Mouse (Mus musculus) limb, embryonic 11.5 days (tissue): ENCODE data around the gene Klrb1a. TPM values are rescaled to one million over a fixed set of nuclear protein-coding genes. Genes with fewer than 3 reads are reported as not detected.
A peak's percentile ranks its signal among the peaks of the same experiment; 100 is the strongest.

Source experiments
- ATAC-seq: fragments of 200-750 bp; cut with Nextera tagmentation; 2 replicates; pipeline ENCODE4 v1.8.0; 2017; ENCODE audit warnings: low read depth; ENCODE audit not compliant: insufficient number of reproducible peaks, low FRiP score, low TSS enrichment
- DNase-seq: peaks from one replicate; pipeline ENCODE4 v3.0.0-alpha.2; 2015; ENCODE audit warnings: low spot score
- H3K27ac ChIP-seq: fragments of 300-500 bp; sonication (generic); replicated peaks from 2 replicates; pipeline ENCODE4 v1.5.1; 2014; ENCODE audit warnings: low read depth, mild to moderate bottlenecking, low read length
- H3K27me3 ChIP-seq: fragments of 300-500 bp; sonication (generic); 2 replicates; pipeline ENCODE4 v1.6.1; 2014; ENCODE audit warnings: mild to moderate bottlenecking, low read length, mixed read lengths; ENCODE audit not compliant: control insufficient read depth, insufficient read depth
- H3K36me3 ChIP-seq: fragments of 300-500 bp; sonication (generic); 2 replicates; pipeline ENCODE4 v1.6.1; 2014; ENCODE audit warnings: mild to moderate bottlenecking, low read length, moderate library complexity, mixed read lengths; ENCODE audit not compliant: control insufficient read depth, insufficient read depth
- H3K4me1 ChIP-seq: fragments of 300-500 bp; sonication (generic); 2 replicates; pipeline ENCODE4 v1.6.1; 2014; ENCODE audit warnings: low read length, mixed read lengths; ENCODE audit not compliant: control insufficient read depth, insufficient read depth
- H3K4me2 ChIP-seq: fragments of 300-500 bp; sonication (generic); 2 replicates; pipeline ENCODE4 v1.6.1; 2014; ENCODE audit warnings: low read depth, mild to moderate bottlenecking, moderate library complexity; ENCODE audit not compliant: severe bottlenecking
- H3K4me3 ChIP-seq: fragments of 300-500 bp; sonication (generic); 2 replicates; pipeline ENCODE4 v1.5.1; 2014; ENCODE audit warnings: low read depth, low read length
- H3K9ac ChIP-seq: fragments of 300-500 bp; sonication (generic); 2 replicates; pipeline ENCODE4 v1.6.1; 2014; ENCODE audit warnings: mild to moderate bottlenecking, low read length
- H3K9me3 ChIP-seq: fragments of 300-500 bp; sonication (generic); 2 replicates; pipeline ENCODE4 v1.6.1; 2016; ENCODE audit warnings: low read length; ENCODE audit not compliant: control insufficient read depth
- WGBS: fragments of 180-500 bp; shearing (Covaris S2); extraction: QIAGEN DNeasy Blood & Tissue Kit; methylation state at CpG from one replicate; pipeline ENCODE4 v1.1.7; 2014; 5-methylcytosine and 5-hydroxymethylcytosine counted together
- polyA plus RNA-seq: library from polyadenylated mRNA; unstranded; fragments of >200 nt; fragmentation: Nextera tagmentation; extraction: Ambion mirVana; gene quantifications from 2 replicates; pipeline ENCODE4 v1.2.1, GENCODE M21; 2014

Klrb1a gene
- polyA plus RNA-seq, 1 experiment from 2014 or later, result not detected

DNA sequence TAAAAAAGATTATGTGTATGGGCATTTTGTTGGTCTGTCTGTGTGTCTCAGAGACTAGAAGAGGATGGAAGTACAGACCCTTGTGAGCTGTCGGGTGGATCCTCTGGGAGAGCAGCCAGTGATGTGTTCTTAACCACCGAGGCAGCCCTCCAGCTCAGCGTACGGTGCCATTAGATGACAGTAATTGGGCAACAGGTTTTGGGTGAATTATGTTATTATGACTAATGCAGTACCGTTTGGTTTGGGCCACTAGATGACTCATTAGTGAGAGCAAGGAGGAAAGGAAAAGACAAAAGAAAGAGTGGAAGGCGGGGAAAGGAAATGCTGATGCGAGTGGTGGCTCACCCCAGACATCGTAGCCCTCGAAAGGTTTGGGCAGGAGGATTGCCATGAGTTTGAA lies 28.7 kb downstream of the Klrb1a start:
- DNase-seq (no peak), ATAC-seq (no peak)
- Histone ChIP-seq H3K9me3 (no peaks in the 10 kb centered on the region), H3K4me1 (0 out of 2 replicates have a peak, but pooled peaks cover 4% of the 10 kb centered on the region), H3K27me3 (no peaks in the 10 kb centered on the region), H3K4me3 (no peak overlapping the region), H3K27ac (no peak overlapping the region), H3K9ac (no peak overlapping the region), H3K4me2 (no peak overlapping the region), H3K36me3 (no peaks in the 10 kb centered on the region)
- 87% methylated on average over 9 of the region's 9 CpGs for WGBS

DNA sequence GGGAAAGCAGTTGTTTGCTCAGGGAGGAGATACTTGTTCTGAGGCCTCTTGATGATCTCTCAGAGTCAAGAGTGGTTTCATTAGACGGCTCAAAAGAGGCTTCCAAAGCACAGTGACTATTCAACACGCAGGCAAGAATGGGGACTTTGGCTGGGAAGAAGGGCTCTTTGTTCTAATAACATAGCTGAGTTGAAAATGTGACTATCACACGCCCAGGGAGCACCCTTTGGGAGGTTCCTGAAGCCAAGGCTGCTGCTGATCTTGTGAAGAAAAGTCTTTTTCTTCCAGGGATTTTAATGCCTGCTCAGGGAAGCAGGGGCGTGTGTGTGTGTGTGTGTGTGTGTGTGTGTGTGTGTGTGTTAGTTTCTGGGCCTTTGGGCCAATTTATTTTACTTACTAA lies 33.9 kb downstream of the Klrb1a start:
- H3K9ac ChIP-seq, result no peak overlapping the region

DNA sequence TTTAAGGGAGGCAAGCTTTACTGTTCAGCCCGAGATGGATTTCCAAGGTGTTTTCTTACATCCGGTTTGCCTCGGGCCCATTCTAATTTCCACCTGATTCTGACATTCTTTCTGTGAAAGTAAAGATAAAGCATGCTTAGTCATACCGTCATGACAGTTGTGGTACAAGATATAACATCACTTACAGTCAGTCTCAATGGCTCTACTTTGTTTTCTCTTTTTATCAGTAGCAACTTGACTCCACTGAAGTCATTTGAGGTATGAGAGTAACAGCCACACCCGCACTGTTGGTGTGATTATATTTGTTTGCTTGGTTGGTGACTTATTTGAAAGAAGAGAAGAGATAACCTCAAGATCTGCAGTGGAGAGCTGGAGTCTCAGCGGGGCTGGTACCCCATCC lies 35.7 kb downstream of the Klrb1a start:
- Histone ChIP-seq H3K4me1 (no peaks in the 10 kb centered on the region), H3K9me3 (no peaks in the 10 kb centered on the region), H3K4me2 (no peak overlapping the region), H3K9ac (no peak overlapping the region), H3K4me3 (no peak overlapping the region), H3K27ac (no peak overlapping the region), H3K27me3 (no peaks in the 10 kb centered on the region), H3K36me3 (no peaks in the 10 kb centered on the region)
- no peak for ATAC-seq
- WGBS, result 86% methylated on average over 6 of the region's 6 CpGs
- DNase-seq, result no peak

More for the DNA sequence above, 33.9 kb downstream of the Klrb1a start:
- DNase-seq (no peak), ATAC-seq (no peak)
- Histone ChIP-seq H3K4me3 (no peak overlapping the region), H3K36me3 (no peaks in the 10 kb centered on the region), H3K27me3 (no peaks in the 10 kb centered on the region), H3K4me2 (no peak overlapping the region), H3K9me3 (no peaks in the 10 kb centered on the region), H3K27ac (no peak overlapping the region), H3K4me1 (no peaks in the 10 kb centered on the region)
- 75% methylated on average over 4 of the region's 4 CpGs for WGBS

- Histone ChIP-seq H3K4me1 (no peaks in the 10 kb centered on the region), H3K9ac (no peak overlapping the region), H3K4me2 (no peak overlapping the region), H3K27ac (no peak overlapping the region), H3K9me3 (no peaks in the 10 kb centered on the region), H3K36me3 (no peaks in the 10 kb centered on the region), H3K4me3 (no peak overlapping the region), H3K27me3 (no peaks in the 10 kb centered on the region)
- 76% methylated on average over 11 of the region's 11 CpGs for WGBS
- DNase-seq (no peak), ATAC-seq (no peak)
Measured at GRCm38 (mm10) chr6:128585642-128586245, 37.6 kb downstream of the Klrb1a start.

GRCm38 (mm10) chr6:128584070-128584660 lies 39.2 kb downstream of the Klrb1a start:
- 23% methylated on average over 10 of the region's 10 CpGs for WGBS
- no peak overlapping the region for H3K27ac ChIP-seq
- H3K4me1 ChIP-seq, result no peaks in the 10 kb centered on the region
- H3K9ac ChIP-seq, result no peak overlapping the region
- ATAC-seq (peak; percentile 57; the same call in 1 of the 2 replicates), DNase-seq (peak; percentile 76)
- H3K27me3 ChIP-seq, result no peaks in the 10 kb centered on the region
- no peak overlapping the region for H3K4me3 ChIP-seq
- H3K36me3 ChIP-seq, result no peaks in the 10 kb centered on the region
- H3K9me3 ChIP-seq, result no peaks in the 10 kb centered on the region
- H3K4me2 ChIP-seq, result no peak overlapping the region

GRCm38 (mm10) chr6:128581508-128581907 lies 41.8 kb downstream of the Klrb1a start, which contains the start of gene A2ml1:
TSS of gene A2ml1 (minus strand) at chr6:128581608.
- Histone ChIP-seq H3K27ac (no peak within 1 kb of the TSS), H3K36me3 (no peaks in the 10 kb centered on the region), H3K4me1 (no peaks in the 10 kb centered on the region), H3K4me3 (no peak within 1 kb of the TSS), H3K9me3 (no peaks in the 10 kb centered on the region), H3K9ac (no peak within 1 kb of the TSS), H3K27me3 (no peaks in the 10 kb centered on the region), H3K4me2 (no peak within 1 kb of the TSS)
- ATAC-seq (no peak), DNase-seq (no peak)
- 66% methylated on average over 11 of the region's 11 CpGs for WGBS

- ATAC-seq (no peak), DNase-seq (no peak)
- H3K9ac ChIP-seq, result no peak overlapping the region
- no peak overlapping the region for H3K27ac ChIP-seq
- H3K27me3 ChIP-seq, result no peaks in the 10 kb centered on the region
- WGBS, result 84% methylated on average over 9 of the region's 9 CpGs
- no peaks in the 10 kb centered on the region for H3K4me1 ChIP-seq
- no peaks in the 10 kb centered on the region for H3K9me3 ChIP-seq
- H3K36me3 ChIP-seq, result no peaks in the 10 kb centered on the region
- no peak overlapping the region for H3K4me3 ChIP-seq
- H3K4me2 ChIP-seq, result no peak overlapping the region
Measured at GRCm38 (mm10) chr6:128577301-128577700, 46.0 kb downstream of the Klrb1a start.

- Histone ChIP-seq H3K4me3 (no peak overlapping the region), H3K9me3 (no peaks in the 10 kb centered on the region), H3K27ac (no peak overlapping the region), H3K4me1 (no peaks in the 10 kb centered on the region), H3K27me3 (no peaks in the 10 kb centered on the region), H3K9ac (no peak overlapping the region), H3K36me3 (no peaks in the 10 kb centered on the region), H3K4me2 (no peak overlapping the region)
- ATAC-seq (no peak), DNase-seq (no peak)
- WGBS, result 94% methylated on average over 11 of the region's 11 CpGs
Measured at GRCm38 (mm10) chr6:128566589-128566988, 56.7 kb downstream of the Klrb1a start.
